Mouse (Mus musculus) cortical plate, adult 2 months (tissue): ENCODE results near the gene Slc30a4. TPM values are rescaled to one million over a fixed set of nuclear protein-coding genes. Genes with fewer than 3 reads are reported as not detected.

Source experiments
- H3K27ac ChIP-seq: fragments of 200-500 bp; 2 replicates; pipeline ENCODE4 v1.5.1; 2012; ENCODE audit warnings: low read length, control low read depth, inconsistent platforms; ENCODE audit not compliant: insufficient read depth
- H3K4me1 ChIP-seq: fragments of 200-500 bp; 2 replicates; pipeline ENCODE4 v1.6.1; 2011; ENCODE audit warnings: low read length; ENCODE audit not compliant: control insufficient read depth, insufficient read depth
- H3K4me3 ChIP-seq: fragments of 200-500 bp; 2 replicates; pipeline ENCODE4 v1.5.1; 2011; ENCODE audit warnings: mild to moderate bottlenecking, low read length, control low read depth; ENCODE audit not compliant: insufficient read depth
- CTCF ChIP-seq: fragments of 200-500 bp; IDR thresholded peaks from 2 replicates; pipeline ENCODE4 v1.5.1; 2011; ENCODE audit warnings: mild to moderate bottlenecking, control low read depth, low read length; ENCODE audit not compliant: insufficient read depth; ENCODE audit errors: extremely low read depth
- POLR2A ChIP-seq: fragments of 200-500 bp; IDR thresholded peaks from 2 replicates; pipeline ENCODE4 v1.6.1; 2011; ENCODE audit warnings: mild to moderate bottlenecking, low read length, control low read depth; ENCODE audit not compliant: insufficient read depth; ENCODE audit errors: extremely low read depth
- polyA plus RNA-seq: library from polyadenylated mRNA; depleted of rRNA; stranded (reverse); fragments of >200 nt; gene quantifications from 2 replicates; pipeline ENCODE4 v1.2.3, GENCODE M21; 2012

Gene Slc30a4
- polyA plus RNA-seq, 1 experiment = 25.9 TPM

DNA sequence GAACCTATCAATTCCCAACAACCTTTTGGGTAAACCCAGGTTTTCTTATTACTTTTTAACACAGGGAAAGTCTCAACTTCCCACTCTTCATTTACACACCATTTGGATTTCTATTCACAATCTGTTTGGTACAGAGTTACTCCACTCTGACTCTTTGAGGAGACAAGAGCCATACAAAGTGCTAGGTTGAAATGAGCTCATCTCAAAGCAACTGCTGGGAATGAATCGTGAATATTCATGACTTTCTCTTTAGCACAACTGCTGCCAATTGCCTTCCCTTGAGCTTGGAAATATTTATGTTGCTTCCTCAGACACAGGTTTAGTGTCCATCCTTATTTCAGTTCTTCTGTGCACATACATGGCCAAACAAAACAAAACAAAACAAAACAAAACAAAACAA is 18.8 kb downstream of the Slc30a4 start:
- TF ChIP-seq CTCF = no peak
- TF ChIP-seq POLR2A = no peak

GRCm38 (mm10) chr2:122682520-122682919 is 19.9 kb downstream of the Slc30a4 start:
- no peak overlapping the region for H3K4me3 ChIP-seq
- H3K4me1 ChIP-seq = peaks cover 3% of the 10 kb centered on the region; the same call in 1 of the 2 replicates
- no peak for TF ChIP-seq POLR2A
- TF ChIP-seq CTCF = no peak
- H3K27ac ChIP-seq = no peak overlapping the region

More for the DNA sequence above, 18.8 kb downstream of the Slc30a4 start:
- Histone ChIP-seq H3K4me3 (no peak overlapping the region), H3K27ac (no peak overlapping the region), H3K4me1 (peaks cover 3% of the 10 kb centered on the region; the same call in 1 of the 2 replicates)

DNA sequence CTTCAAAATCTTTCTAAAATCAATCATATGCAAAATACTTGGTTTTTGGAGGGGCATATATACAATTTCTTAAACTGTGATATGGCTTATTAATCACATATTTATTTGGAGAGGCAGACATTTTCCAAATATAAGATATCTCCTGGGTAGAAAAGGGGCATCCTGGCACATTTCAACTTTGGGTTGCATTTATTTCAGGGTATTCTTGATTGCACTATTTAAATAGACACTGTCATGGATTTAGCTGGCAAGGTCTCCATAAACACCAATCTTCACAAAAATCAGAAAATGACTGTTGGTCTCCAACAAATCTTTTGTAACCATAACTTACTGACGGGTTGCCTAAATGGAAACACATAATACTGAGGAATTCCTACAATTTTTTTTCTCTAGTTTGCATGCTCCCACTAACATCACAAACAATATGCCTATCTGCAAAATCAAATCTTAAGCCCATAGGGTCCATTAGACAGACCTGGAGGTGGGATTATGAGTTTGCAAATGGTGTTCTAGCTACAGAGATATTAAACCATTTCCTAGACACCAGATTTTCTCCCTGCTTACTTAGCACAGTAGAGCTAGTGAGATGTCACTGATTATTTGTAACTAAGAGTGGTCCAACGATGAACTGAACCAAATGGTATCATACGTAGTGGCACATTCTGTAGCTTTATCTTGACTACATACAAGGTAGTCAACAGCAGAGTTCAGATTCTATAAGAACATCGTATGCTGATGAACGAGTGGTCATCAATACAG is 20.9 kb downstream of the Slc30a4 start:
- no peak for TF ChIP-seq CTCF
- no peak for TF ChIP-seq POLR2A
- Histone ChIP-seq H3K27ac (no peak overlapping the region), H3K4me3 (no peak overlapping the region), H3K4me1 (peaks cover 3% of the 10 kb centered on the region; the same call in 1 of the 2 replicates)

GRCm38 (mm10) chr2:122675126-122675525 is 27.3 kb downstream of the Slc30a4 start:
- no peak for TF ChIP-seq CTCF
- TF ChIP-seq POLR2A = no peak
- peaks cover 3% of the 10 kb centered on the region; the same call in 1 of the 2 replicates for H3K4me1 ChIP-seq
- no peak overlapping the region for H3K27ac ChIP-seq
- no peak overlapping the region for H3K4me3 ChIP-seq

DNA sequence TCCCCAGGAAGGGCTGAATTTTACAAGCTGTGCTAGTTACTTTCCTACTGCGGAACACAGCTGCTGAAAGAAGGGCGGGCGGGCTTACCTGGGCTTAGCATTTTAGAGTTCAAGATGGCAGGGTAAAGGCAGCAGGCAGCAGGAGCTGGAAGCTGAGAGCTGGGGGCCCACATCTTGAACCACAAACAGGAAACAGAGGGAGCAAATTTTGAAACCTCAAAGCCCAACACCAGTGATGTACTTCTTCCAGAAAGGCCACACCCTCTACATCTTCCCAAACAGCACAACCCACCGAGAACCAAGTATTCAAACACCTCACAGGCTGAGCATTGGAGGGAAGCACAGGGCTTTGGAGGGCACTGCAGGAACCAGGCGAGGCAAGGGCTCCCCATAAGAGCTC is 29.6 kb downstream of the Slc30a4 start:
- H3K4me3 ChIP-seq = no peak overlapping the region
- no peak overlapping the region for H3K27ac ChIP-seq
- TF ChIP-seq POLR2A (no peak), CTCF (no peak)
- H3K4me1 ChIP-seq = no peaks in the 10 kb centered on the region

GRCm38 (mm10) chr2:122671714-122672113 is 30.7 kb downstream of the Slc30a4 start:
- Histone ChIP-seq H3K27ac (no peak overlapping the region), H3K4me3 (no peak overlapping the region), H3K4me1 (no peaks in the 10 kb centered on the region)
- TF ChIP-seq POLR2A (no peak), CTCF (no peak)

DNA sequence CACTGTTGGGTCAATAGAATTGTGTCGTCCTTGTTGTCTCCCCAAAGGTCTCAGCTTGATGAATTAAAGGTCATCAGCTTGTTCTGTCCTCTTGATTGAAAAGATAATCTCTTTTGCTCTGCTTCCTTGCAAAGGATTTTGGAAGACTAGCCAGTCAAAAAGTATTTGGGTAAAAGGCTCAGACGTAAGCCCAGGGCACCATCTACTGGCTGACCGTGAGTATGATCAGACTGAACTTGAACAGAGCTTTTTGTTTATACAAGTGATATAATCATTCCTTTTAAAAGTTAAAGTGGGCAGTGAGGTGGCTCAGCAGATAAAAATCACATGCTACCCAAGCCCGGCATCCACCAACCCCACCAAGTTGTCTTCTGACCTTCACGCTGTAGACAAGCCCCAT is 34.6 kb downstream of the Slc30a4 start:
- TF ChIP-seq POLR2A = no peak
- TF ChIP-seq CTCF = peak; percentile 75
- Histone ChIP-seq H3K27ac (no peak overlapping the region), H3K4me3 (no peak overlapping the region), H3K4me1 (no peaks in the 10 kb centered on the region)

GRCm38 (mm10) chr2:122665973-122666875 is 36.2 kb downstream of the Slc30a4 start:
- TF ChIP-seq CTCF (peak; percentile 66), POLR2A (no peak)
- Histone ChIP-seq H3K4me1 (no peaks in the 10 kb centered on the region), H3K27ac (no peak overlapping the region), H3K4me3 (no peak overlapping the region)

- H3K27ac ChIP-seq = no peak overlapping the region
- H3K4me1 ChIP-seq = no peaks in the 10 kb centered on the region
- TF ChIP-seq CTCF (no peak), POLR2A (no peak)
Observed at GRCm38 (mm10) chr2:122665253-122665972, 37.0 kb downstream of the Slc30a4 start.

More at GRCm38 (mm10) chr2:122665253-122665972, 37.0 kb downstream of the Slc30a4 start:
- no peak overlapping the region for H3K4me3 ChIP-seq
